Mouse (Mus musculus) heart, adult 9 months (tissue): ENCODE data around the gene Tgm7.
A peak's percentile ranks its signal among the peaks of the same experiment; 100 is the strongest.
"Not testable (repeated sequence)": the region's sequence is repeated elsewhere in the genome, so short reads cannot be mapped to it uniquely, and the experiment has no call there.

Experiments used
- DNase-seq, 2 experiments: peaks; one replicate each; pipeline ENCODE4 v3.0.0; 2022; ENCODE audit warnings: low spot score in 2 of 2

Tgm7 gene

GRCm38 (mm10) chr2:121109695-121110094 lies at the start of gene Tgm7:
Tgm7 (minus strand) TSS chr2:121109795.
- no peak for DNase-seq

- DNase-seq: no peak
Observed at GRCm38 (mm10) chr2:121153100-121153499, 43.5 kb upstream of the Tgm7 start.

- DNase-seq: no peak
Observed at GRCm38 (mm10) chr2:121149679-121150078, 40.1 kb upstream of the Tgm7 start.

GRCm38 (mm10) chr2:121142415-121142814 lies 32.8 kb upstream of the Tgm7 start:
- no peak for DNase-seq

- DNase-seq: no peak
Observed at GRCm38 (mm10) chr2:121141216-121142035, 31.8 kb upstream of the Tgm7 start.

GRCm38 (mm10) chr2:121140018-121140882 lies 30.7 kb upstream of the Tgm7 start, which contains the start of the genes Adal and Lcmt2:
Adal (plus strand) TSS chr2:121140428.
Lcmt2 (minus strand) TSS chr2:121140653.
- DNase-seq: peak; percentile 95

- peak; percentile 42 to 73 for DNase-seq
Observed at GRCm38 (mm10) chr2:121139266-121140017, 29.8 kb upstream of the Tgm7 start.

GRCm38 (mm10) chr2:121137371-121137770 lies 27.8 kb upstream of the Tgm7 start:
- DNase-seq: no peak

GRCm38 (mm10) chr2:121132822-121133221 lies 23.2 kb upstream of the Tgm7 start:
- no peak for DNase-seq

GRCm38 (mm10) chr2:121128865-121129620 lies 19.4 kb upstream of the Tgm7 start:
- DNase-seq: no peak

- no peak for DNase-seq
Observed at GRCm38 (mm10) chr2:121127536-121127935, 17.9 kb upstream of the Tgm7 start.

- not testable (repeated sequence) for DNase-seq
Observed at GRCm38 (mm10) chr2:121126302-121126701, 16.7 kb upstream of the Tgm7 start.

- no peak for DNase-seq
Observed at GRCm38 (mm10) chr2:121119260-121119659, 9.7 kb upstream of the Tgm7 start.

- DNase-seq: no peak
Observed at GRCm38 (mm10) chr2:121115418-121115817, 5.8 kb upstream of the Tgm7 start.

- no peak for DNase-seq
Observed at GRCm38 (mm10) chr2:121105940-121106339, 3.7 kb downstream of the Tgm7 start.

GRCm38 (mm10) chr2:121102051-121102450 lies 7.5 kb downstream of the Tgm7 start:
- peak in 1 of 2 experiments; percentile 39 for DNase-seq

- no peak for DNase-seq
Observed at GRCm38 (mm10) chr2:121089751-121090150, 19.8 kb downstream of the Tgm7 start.

GRCm38 (mm10) chr2:121088507-121088906 lies 21.1 kb downstream of the Tgm7 start:
- DNase-seq: no peak

GRCm38 (mm10) chr2:121085480-121086185 lies 24.0 kb downstream of the Tgm7 start, which contains the start of gene Tgm5:
Tgm5 (minus strand) TSS chr2:121085841.
- DNase-seq: no peak

GRCm38 (mm10) chr2:121082626-121083025 lies 27.0 kb downstream of the Tgm7 start:
- no peak for DNase-seq
